Mouse (Mus musculus): ENCODE data around the gene Ankrd37. TPM values are rescaled to one million over a fixed set of nuclear protein-coding genes. Genes with fewer than 3 reads are reported as not detected.

Ankrd37 gene
- polyA plus RNA-seq (2012; rRNA removed), result 2.3 and 2.8 TPM in 2 replicates

DNA sequence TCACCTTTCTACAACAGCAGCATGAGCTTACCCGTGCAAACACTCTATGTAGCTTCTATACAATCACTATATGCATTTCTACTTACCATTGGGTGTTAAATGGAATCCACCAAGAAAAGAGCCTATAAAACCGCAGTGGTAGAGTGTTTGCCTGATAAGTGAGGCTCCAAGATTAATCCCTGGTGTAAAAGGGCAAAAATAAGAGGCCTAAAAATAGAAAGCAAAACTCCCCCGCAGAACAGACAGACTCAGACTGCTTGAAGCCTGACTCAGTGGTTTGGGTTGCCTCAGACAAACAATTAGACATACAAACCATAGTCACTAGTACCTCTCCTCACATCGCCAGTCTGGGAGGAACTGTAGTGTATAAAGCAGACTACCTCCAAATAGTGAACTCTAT lies at the start of gene Ankrd37:
Gene Ankrd37, minus strand, starts transcription at position 112 of the 400 bp plus-strand sequence.

DNA sequence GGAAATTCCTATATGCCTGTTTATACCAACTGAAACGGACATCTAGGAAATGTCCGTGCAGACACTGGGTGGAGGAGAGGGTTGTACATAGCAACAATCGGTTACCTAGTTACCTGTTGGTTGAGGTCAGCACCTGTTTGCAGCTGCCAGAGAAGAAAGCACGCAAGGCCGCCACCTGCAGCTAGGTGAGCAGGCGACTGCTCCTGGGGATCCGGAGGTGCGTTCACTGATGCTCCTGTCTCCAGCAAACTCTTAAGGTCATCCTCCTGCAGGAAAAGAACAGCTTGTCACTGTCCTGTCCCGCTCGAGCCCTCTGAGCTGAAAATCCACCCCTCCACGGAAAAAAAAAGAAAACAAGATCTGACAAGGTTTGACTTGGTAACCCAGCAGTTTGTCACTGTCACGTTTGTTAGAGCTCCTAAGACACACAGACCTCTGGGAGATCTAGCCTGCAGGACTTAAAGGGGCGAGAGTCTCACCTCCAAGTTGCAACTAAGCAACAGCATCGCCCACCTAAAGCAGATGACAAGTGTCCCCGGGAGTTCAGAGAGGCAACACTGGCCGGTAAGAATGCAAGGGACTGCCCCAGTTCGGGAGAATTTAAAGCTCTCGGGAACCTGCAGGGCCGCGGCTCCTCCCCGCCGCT lies 6.2 kb downstream of the Ankrd37 start, which contains the start of gene Lrp2bp:
Gene Lrp2bp, plus strand, starts transcription at position 166 of the 646 bp plus-strand sequence.

DNA sequence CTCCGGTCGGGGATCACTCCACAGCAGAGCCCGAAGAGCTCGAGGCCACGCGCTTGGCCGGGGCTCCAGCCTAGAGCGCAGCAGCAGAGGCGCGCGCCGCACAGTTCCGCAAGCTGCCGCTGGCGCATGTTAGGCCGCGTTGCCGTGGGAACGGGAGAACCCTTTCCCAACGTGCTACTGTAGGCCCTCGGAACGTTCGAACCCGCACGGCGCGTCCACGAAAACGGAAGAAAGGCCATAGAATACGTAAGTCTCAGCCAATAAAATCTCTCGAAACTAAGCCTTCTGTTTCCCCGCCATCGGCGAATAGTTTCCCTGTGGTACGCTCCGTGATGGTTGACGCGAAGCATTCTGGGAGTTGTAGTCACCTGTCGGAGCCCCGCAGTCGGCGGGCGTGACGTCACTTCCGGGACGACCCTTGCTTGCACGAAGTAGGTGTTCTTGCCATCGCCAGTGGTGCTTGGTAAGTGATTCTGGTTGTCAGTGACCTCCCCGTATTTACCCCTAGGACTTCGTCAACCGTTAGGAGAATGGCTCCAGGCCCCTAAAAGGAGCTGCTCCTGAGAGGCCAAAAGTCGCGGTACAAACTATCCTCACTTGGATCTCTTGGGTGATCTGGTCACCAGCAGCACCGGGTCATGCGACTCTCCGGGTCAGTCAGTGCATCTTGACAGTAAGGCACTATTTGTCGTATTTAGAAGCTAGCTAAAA lies 30.2 kb downstream of the Ankrd37 start, which contains the start of the genes 1700029J07Rik and Ufsp2:
Gene 1700029J07Rik, minus strand, starts transcription at position 127 of the 711 bp plus-strand sequence.
Gene Ufsp2, plus strand, starts transcription at position 403 of the 711 bp plus-strand sequence.

Other genes starting within 250 kb of the Ankrd37 start
- gene Pdlim3, start 120.2 kb downstream of the Ankrd37 start, polyA plus RNA-seq (2012; rRNA removed), result 0.52 and 1.3 TPM in 2 replicates
- gene Ccdc110, start 71.1 kb downstream of the Ankrd37 start, polyA plus RNA-seq (2012; rRNA removed), result not detected in 2 replicates
- 0.66 and 0.81 TPM in 2 replicates for gene 1700029J07Rik, start 30.5 kb downstream of the Ankrd37 start, polyA plus RNA-seq (2012; rRNA removed)
- 21.8 and 23.0 TPM in 2 replicates for gene Ufsp2, start 30.2 kb downstream of the Ankrd37 start, polyA plus RNA-seq (2012; rRNA removed)
- gene Lrp2bp, start 6.4 kb downstream of the Ankrd37 start, polyA plus RNA-seq (2012; rRNA removed), result 0.03 and 0.08 TPM in 2 replicates
- 4.4 and 4.6 TPM in 2 replicates for gene Cfap97, start 146.1 kb upstream of the Ankrd37 start, polyA plus RNA-seq (2012; rRNA removed)
- 4.6 and 4.8 TPM in 2 replicates for gene Snx25, start 146.5 kb upstream of the Ankrd37 start, polyA plus RNA-seq (2012; rRNA removed)
- gene Slc25a4, start 205.6 kb upstream of the Ankrd37 start, polyA plus RNA-seq (2012; rRNA removed), result 53.0 and 56.8 TPM in 2 replicates